Mouse (Mus musculus): ENCODE measurements around the gene Fgfr2. TPM values are rescaled to one million over a fixed set of nuclear protein-coding genes. Genes with fewer than 3 reads are reported as not detected.

Fgfr2 gene
- polyA plus RNA-seq, 1 experiment, result 14.8 TPM

DNA sequence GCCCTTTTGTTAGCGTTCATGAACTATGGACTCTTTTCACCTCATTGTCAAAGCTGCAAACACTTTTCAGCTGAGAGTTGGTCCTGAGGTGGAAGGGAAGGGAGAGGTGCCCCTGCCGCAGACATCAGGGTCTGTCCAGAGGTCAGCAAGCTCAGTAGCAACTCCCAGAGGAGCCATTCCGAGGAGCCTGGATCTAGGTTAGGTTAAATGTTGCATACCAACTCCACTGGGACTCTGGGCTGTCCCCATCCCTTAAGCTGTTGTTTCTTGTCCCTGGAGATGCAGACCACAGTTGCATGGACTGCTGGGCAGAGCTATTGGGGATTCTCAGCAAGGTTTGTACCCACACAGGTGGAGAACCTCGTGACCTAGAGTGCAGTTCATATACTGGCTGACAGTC, 424.0 kb downstream of the Fgfr2 start:
- Histone ChIP-seq H3K4me1 (ENCODE audit: control insufficient read depth, insufficient read depth, low read length) (peaks cover 6% of the 10 kb centered on the region), H3K4me3 (ENCODE audit: insufficient read depth, low read depth, low read length) (no peak overlapping the region), H3K36me3 (ENCODE audit: control insufficient read depth, insufficient read depth, low read length) (no peaks in the 10 kb centered on the region), H3K27me3 (replicated peaks; ENCODE audit: control insufficient read depth, insufficient read depth, low read length) (no peaks in the 10 kb centered on the region), H3K27ac (ENCODE audit: insufficient read depth, low read depth, low read length) (no peak overlapping the region)
- TF ChIP-seq CTCF (conservative IDR thresholded peaks at IDR 0.05; ENCODE audit: insufficient read depth, insufficient read length, low read depth, low read length) (no peak), POLR2A (IDR thresholded peaks at IDR 0.05; ENCODE audit: low read depth, low read length) (no peak)
- WGBS, result 66% methylated on average over 4 of the region's 4 CpGs
- DNase-seq, result no peak

GRCm38 (mm10) chr7:132698737-132699136, 424.4 kb downstream of the Fgfr2 start:
- no peak for TF ChIP-seq POLR2A (IDR thresholded peaks at IDR 0.05; ENCODE audit: low read depth, low read length)
- no peak for TF ChIP-seq CTCF (conservative IDR thresholded peaks at IDR 0.05; ENCODE audit: insufficient read depth, insufficient read length, low read depth, low read length)
- Histone ChIP-seq H3K27ac (ENCODE audit: insufficient read depth, low read depth, low read length) (no peak overlapping the region), H3K4me3 (ENCODE audit: insufficient read depth, low read depth, low read length) (no peak overlapping the region), H3K36me3 (ENCODE audit: control insufficient read depth, insufficient read depth, low read length) (no peaks in the 10 kb centered on the region), H3K27me3 (replicated peaks; ENCODE audit: control insufficient read depth, insufficient read depth, low read length) (no peaks in the 10 kb centered on the region), H3K4me1 (ENCODE audit: control insufficient read depth, insufficient read depth, low read length) (peaks cover 2% of the 10 kb centered on the region; the same call in 1 of the 2 replicates)
- 88% methylated on average over 4 of the region's 4 CpGs for WGBS
- DNase-seq, result no peak

GRCm38 (mm10) chr7:132697258-132697796, 425.8 kb downstream of the Fgfr2 start:
- H3K4me1 ChIP-seq (ENCODE audit: control insufficient read depth, insufficient read depth, low read length), result no peaks in the 10 kb centered on the region; the same call in 1 of the 2 replicates
- no peak for TF ChIP-seq CTCF (conservative IDR thresholded peaks at IDR 0.05; ENCODE audit: insufficient read depth, insufficient read length, low read depth, low read length)
- TF ChIP-seq POLR2A (IDR thresholded peaks at IDR 0.05; ENCODE audit: low read depth, low read length), result no peak
- no peak for DNase-seq
- H3K36me3 ChIP-seq (ENCODE audit: control insufficient read depth, insufficient read depth, low read length), result no peaks in the 10 kb centered on the region
- no peak overlapping the region for H3K4me3 ChIP-seq (ENCODE audit: insufficient read depth, low read depth, low read length)
- no peak overlapping the region for H3K27ac ChIP-seq (ENCODE audit: insufficient read depth, low read depth, low read length)
- no peaks in the 10 kb centered on the region for H3K27me3 ChIP-seq (replicated peaks; ENCODE audit: control insufficient read depth, insufficient read depth, low read length)
- 87% methylated on average over 8 of the region's 8 CpGs for WGBS

- peak overlapping the region; percentile 71; the same call in 1 of the 2 replicates for H3K27ac ChIP-seq (ENCODE audit: insufficient read depth, low read depth, low read length)
- WGBS, result 55% methylated on average over 2 of the region's 2 CpGs
These were observed 429.6 kb downstream of the Fgfr2 start for GRCm38 (mm10) chr7:132693561-132693960.

GRCm38 (mm10) chr7:132692719-132693118, 430.4 kb downstream of the Fgfr2 start:
- no peaks in the 10 kb centered on the region for H3K36me3 ChIP-seq (ENCODE audit: control insufficient read depth, insufficient read depth, low read length)
- no peak overlapping the region for H3K4me3 ChIP-seq (ENCODE audit: insufficient read depth, low read depth, low read length)
- peaks cover 12% of the 10 kb centered on the region for H3K4me1 ChIP-seq (ENCODE audit: control insufficient read depth, insufficient read depth, low read length)
- 52% methylated on average over 9 of the region's 9 CpGs for WGBS
- no peaks in the 10 kb centered on the region for H3K27me3 ChIP-seq (replicated peaks; ENCODE audit: control insufficient read depth, insufficient read depth, low read length)
- no peak for TF ChIP-seq CTCF (conservative IDR thresholded peaks at IDR 0.05; ENCODE audit: insufficient read depth, insufficient read length, low read depth, low read length)
- TF ChIP-seq POLR2A (IDR thresholded peaks at IDR 0.05; ENCODE audit: low read depth, low read length), result no peak
- H3K27ac ChIP-seq (ENCODE audit: insufficient read depth, low read depth, low read length), result peak overlapping the region; percentile 27; the same call in 1 of the 2 replicates
- peak; percentile 77 for DNase-seq

More at GRCm38 (mm10) chr7:132693561-132693960, 429.6 kb downstream of the Fgfr2 start:
- Histone ChIP-seq H3K4me1 (ENCODE audit: control insufficient read depth, insufficient read depth, low read length) (peaks cover 3% of the 10 kb centered on the region), H3K27me3 (replicated peaks; ENCODE audit: control insufficient read depth, insufficient read depth, low read length) (no peaks in the 10 kb centered on the region), H3K4me3 (ENCODE audit: insufficient read depth, low read depth, low read length) (no peak overlapping the region), H3K36me3 (ENCODE audit: control insufficient read depth, insufficient read depth, low read length) (no peaks in the 10 kb centered on the region)
- TF ChIP-seq CTCF (conservative IDR thresholded peaks at IDR 0.05; ENCODE audit: insufficient read depth, insufficient read length, low read depth, low read length), result no peak
- TF ChIP-seq POLR2A (IDR thresholded peaks at IDR 0.05; ENCODE audit: low read depth, low read length), result no peak
- DNase-seq, result peak; percentile 84

DNA sequence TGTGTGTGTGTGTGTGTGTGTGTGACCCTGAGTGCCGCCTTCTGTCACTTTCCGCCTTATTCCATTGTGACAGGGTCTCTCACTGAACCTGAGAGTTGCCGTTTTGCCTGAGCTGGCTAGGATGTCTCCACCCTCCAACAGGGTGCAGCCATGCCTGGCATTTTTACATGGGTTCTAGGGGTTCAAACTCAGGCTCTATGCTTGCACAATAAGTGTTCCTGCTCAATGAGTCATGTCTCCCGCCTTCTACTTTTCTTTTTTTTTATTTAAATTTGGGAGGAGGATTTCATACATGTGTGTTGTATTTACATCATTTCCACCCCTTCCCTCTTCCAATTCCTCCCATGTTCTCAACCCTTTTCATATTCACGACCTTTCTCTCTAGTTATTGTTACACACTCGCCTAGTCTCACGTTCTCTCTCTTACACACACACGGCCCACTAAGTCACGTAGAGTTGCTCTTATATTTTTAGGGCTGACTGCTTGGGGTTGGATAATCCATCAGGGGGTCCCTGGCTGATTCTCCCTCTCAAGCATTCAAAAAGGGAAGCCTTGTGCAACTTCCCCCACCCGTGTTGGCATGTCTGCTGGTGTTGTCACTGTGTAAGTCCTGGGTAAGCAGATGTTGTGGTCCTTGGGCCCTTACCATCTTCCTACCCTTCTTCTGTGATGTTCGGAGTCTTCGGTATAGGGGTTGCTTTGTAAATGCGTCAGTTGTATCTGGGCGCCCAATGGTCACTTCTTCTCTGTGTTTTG, 432.3 kb downstream of the Fgfr2 start:
- TF ChIP-seq CTCF (conservative IDR thresholded peaks at IDR 0.05; ENCODE audit: insufficient read depth, insufficient read length, low read depth, low read length) (no peak), POLR2A (IDR thresholded peaks at IDR 0.05; ENCODE audit: low read depth, low read length) (no peak)
- DNase-seq, result no peak
- no peaks in the 10 kb centered on the region for H3K36me3 ChIP-seq (ENCODE audit: control insufficient read depth, insufficient read depth, low read length)
- no peak overlapping the region for H3K4me3 ChIP-seq (ENCODE audit: insufficient read depth, low read depth, low read length)
- no peak overlapping the region for H3K27ac ChIP-seq (ENCODE audit: insufficient read depth, low read depth, low read length)
- peaks cover 12% of the 10 kb centered on the region for H3K4me1 ChIP-seq (ENCODE audit: control insufficient read depth, insufficient read depth, low read length)
- H3K27me3 ChIP-seq (replicated peaks; ENCODE audit: control insufficient read depth, insufficient read depth, low read length), result no peaks in the 10 kb centered on the region
- 90% methylated on average over 14 of the region's 14 CpGs for WGBS

DNA sequence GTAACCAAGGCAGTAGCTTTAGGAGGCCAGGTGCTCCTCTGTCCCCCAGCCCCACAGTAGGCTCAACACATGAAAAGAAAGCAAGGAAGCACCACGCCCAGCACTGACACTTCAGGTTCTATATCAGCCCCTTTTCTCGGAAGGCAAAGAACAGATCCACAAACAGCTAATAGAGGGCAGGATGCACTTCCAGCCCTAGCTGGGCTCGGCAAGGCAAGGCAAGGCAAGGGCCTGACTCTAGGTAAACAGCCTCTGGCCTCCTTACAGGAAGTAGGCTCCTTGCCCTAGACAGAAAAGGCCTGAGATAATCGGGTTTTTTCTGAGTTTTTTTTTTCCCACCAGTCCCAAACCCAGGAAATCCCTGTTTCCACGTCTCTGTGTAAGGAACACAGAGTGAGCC, 433.4 kb downstream of the Fgfr2 start:
- H3K27ac ChIP-seq (ENCODE audit: insufficient read depth, low read depth, low read length), result no peak overlapping the region
- DNase-seq, result no peak
- H3K4me3 ChIP-seq (ENCODE audit: insufficient read depth, low read depth, low read length), result no peak overlapping the region
- H3K27me3 ChIP-seq (replicated peaks; ENCODE audit: control insufficient read depth, insufficient read depth, low read length), result no peaks in the 10 kb centered on the region
- H3K4me1 ChIP-seq (ENCODE audit: control insufficient read depth, insufficient read depth, low read length), result peaks cover 12% of the 10 kb centered on the region
- TF ChIP-seq CTCF (conservative IDR thresholded peaks at IDR 0.05; ENCODE audit: insufficient read depth, insufficient read length, low read depth, low read length), result no peak
- no peak for TF ChIP-seq POLR2A (IDR thresholded peaks at IDR 0.05; ENCODE audit: low read depth, low read length)
- no peaks in the 10 kb centered on the region for H3K36me3 ChIP-seq (ENCODE audit: control insufficient read depth, insufficient read depth, low read length)
- whole genome bisulfite sequencing, result 65% methylated on average over 5 of the region's 5 CpGs

Measured in kidney, adult 2 months (tissue).